Mouse (Mus musculus) CD4-positive naive resting alpha-beta T cell, adult 57 days (primary cell): ENCODE results near the gene Ubxn1. TPM values are rescaled to one million over a fixed set of nuclear protein-coding genes. Genes with fewer than 3 reads are reported as not detected.

Source experiments
- total RNA-seq: library from RNA; stranded (reverse); gene quantifications from one replicate; pipeline ENCODE4 v1.2.4, GENCODE M21; 2023

Gene Ubxn1
- 118 TPM for total RNA-seq

GRCm38 (mm10) chr19:8871267-8872186, at the start of gene Ubxn1:
Gene Ubxn1 (plus strand): TSS chr19:8871496.

GRCm38 (mm10) chr19:8829660-8830059, 41.6 kb upstream of the Ubxn1 start, which contains the start of gene AC129217.1:
Gene AC129217.1 (plus strand): TSS chr19:8829773.

GRCm38 (mm10) chr19:8837251-8837791, 34.0 kb upstream of the Ubxn1 start, which contains the start of gene Bscl2:
Gene Bscl2 (plus strand): TSS chr19:8837467.

GRCm38 (mm10) chr19:8839103-8839907, 32.0 kb upstream of the Ubxn1 start, which contains the start of gene Gng3:
Gene Gng3 (minus strand): TSS chr19:8839194.

GRCm38 (mm10) chr19:8850402-8850901, 20.8 kb upstream of the Ubxn1 start, which contains the start of gene Lrrn4cl:
Gene Lrrn4cl (plus strand): TSS chr19:8850768.

GRCm38 (mm10) chr19:8880311-8881033, 9.2 kb downstream of the Ubxn1 start, which contains the start of gene Uqcc3:
Gene Uqcc3 (minus strand): TSS chr19:8880923.

GRCm38 (mm10) chr19:8883616-8884015, 12.3 kb downstream of the Ubxn1 start, which contains the start of the genes Lbhd1 and Gm49403:
Gene Lbhd1 (plus strand): TSS chr19:8883732.
Gene Gm49403 (plus strand): TSS chr19:8883930.

GRCm38 (mm10) chr19:8888511-8889385, 17.5 kb downstream of the Ubxn1 start, which contains the start of the genes 1810009A15Rik and Gm49416:
Gene 1810009A15Rik (plus strand): TSS chr19:8888853.
Gene Gm49416 (plus strand): TSS chr19:8888926.

GRCm38 (mm10) chr19:8892829-8893766, 21.8 kb downstream of the Ubxn1 start, which contains the start of gene Ints5:
Gene Ints5 (plus strand): TSS chr19:8893005.

GRCm38 (mm10) chr19:8897865-8898495, 26.7 kb downstream of the Ubxn1 start, which contains the start of gene Ganab:
Gene Ganab (plus strand): TSS chr19:8898071.

GRCm38 (mm10) chr19:8920073-8920736, 48.9 kb downstream of the Ubxn1 start, which contains the start of gene B3gat3:
Gene B3gat3 (plus strand): TSS chr19:8920374.

Other genes starting within 250 kb of the Ubxn1 start
- gene Chrm1, start 207.7 kb upstream of the Ubxn1 start, total RNA-seq = not detected
- gene Slc3a2, start 148.1 kb upstream of the Ubxn1 start, total RNA-seq = 174 TPM
- 92.0 TPM for gene Wdr74, start 135.7 kb upstream of the Ubxn1 start, total RNA-seq
- gene 1700092M07Rik, start 130.8 kb upstream of the Ubxn1 start, total RNA-seq = 7.7 TPM
- 251 TPM for gene Stx5a, start 130.1 kb upstream of the Ubxn1 start, total RNA-seq
- gene Nxf1, start 114.4 kb upstream of the Ubxn1 start, total RNA-seq = 533 TPM
- 39.0 TPM for gene Tmem223, start 100.5 kb upstream of the Ubxn1 start, total RNA-seq
- 68.8 TPM for gene Tmem179b, start 97.0 kb upstream of the Ubxn1 start, total RNA-seq
- gene Taf6l, start 85.1 kb upstream of the Ubxn1 start, total RNA-seq = 10.7 TPM
- gene Polr2g, start 72.9 kb upstream of the Ubxn1 start, total RNA-seq = 62.8 TPM
- gene Zbtb3, start 68.9 kb upstream of the Ubxn1 start, total RNA-seq = 0.77 TPM
- 25.7 TPM for gene Ttc9c, start 52.2 kb upstream of the Ubxn1 start, total RNA-seq
- 104 TPM for gene Hnrnpul2, start 51.5 kb upstream of the Ubxn1 start, total RNA-seq
- 8.5 TPM for gene AC129217.1, start 41.7 kb upstream of the Ubxn1 start, total RNA-seq
- gene Bscl2, start 34.0 kb upstream of the Ubxn1 start, total RNA-seq = 39.8 TPM
- gene Gng3, start 32.3 kb upstream of the Ubxn1 start, total RNA-seq = not detected
- 1.0 TPM for gene Lrrn4cl, start 20.7 kb upstream of the Ubxn1 start, total RNA-seq
- 36.8 TPM for gene Uqcc3, start 9.4 kb downstream of the Ubxn1 start, total RNA-seq
- gene Lbhd1, start 12.2 kb downstream of the Ubxn1 start, total RNA-seq = 15.5 TPM
- not detected for gene Gm49403, start 12.4 kb downstream of the Ubxn1 start, total RNA-seq
- 28.3 TPM for gene 1810009A15Rik, start 17.4 kb downstream of the Ubxn1 start, total RNA-seq
- not detected for gene Gm49416, start 17.4 kb downstream of the Ubxn1 start, total RNA-seq
- gene Ints5, start 21.5 kb downstream of the Ubxn1 start, total RNA-seq = 21.0 TPM
- 133 TPM for gene Ganab, start 26.6 kb downstream of the Ubxn1 start, total RNA-seq
- 47.9 TPM for gene B3gat3, start 48.9 kb downstream of the Ubxn1 start, total RNA-seq
- 4.2 TPM for gene Rom1, start 57.9 kb downstream of the Ubxn1 start, total RNA-seq
- gene Eml3, start 58.1 kb downstream of the Ubxn1 start, total RNA-seq = 81.1 TPM
- gene Mta2, start 70.4 kb downstream of the Ubxn1 start, total RNA-seq = 190 TPM
- 37.9 TPM for gene Tut1, start 82.4 kb downstream of the Ubxn1 start, total RNA-seq
- gene Eef1g, start 95.5 kb downstream of the Ubxn1 start, total RNA-seq = 593 TPM
- gene Ahnak, start 117.8 kb downstream of the Ubxn1 start, total RNA-seq = 73.0 TPM
- not detected for gene Scgb1a1, start 216.5 kb downstream of the Ubxn1 start, total RNA-seq